In genomic region chr13:90967422-90967821, GRCm38 (mm10) we compare ENCODE assay signal across 8 mouse cellular contexts. TPM values are rescaled to one million over a fixed set of nuclear protein-coding genes. Genes with fewer than 3 reads are reported as not detected.
DNase-seq lines count a peak whose midpoint lies in the region; ATAC-seq and TF ChIP-seq lines count a peak whose summit lies in the region.

No protein-coding gene starts in this region.

- H3K27me3 ChIP-seq in heart, embryonic 12.5 days (replicated peaks) = no peaks in the 10 kb centered on the region
- no peaks in the 10 kb centered on the region for H3K27me3 ChIP-seq in midbrain, embryonic 14.5 days (ENCODE audit: control insufficient read depth, insufficient read depth, low read length)
- H3K27me3 ChIP-seq in spleen, adult 2 months (ENCODE audit: control insufficient read depth, insufficient read depth, low read length) = no peaks in the 10 kb centered on the region; the same call in 1 of the 2 replicates

- H3K9ac ChIP-seq in heart, embryonic 12.5 days = no peak overlapping the region
- H3K9ac ChIP-seq in midbrain, embryonic 14.5 days (replicated peaks; ENCODE audit: low read length) = no peak overlapping the region

- intact Hi-C loops in gastrocnemius, postnatal 14 days (cut with DNase I; ENCODE audit: low total_unique reads) = loop anchor here (5.0 to 10.0 kb wide), 2 partner anchors 125 to 677 kb away; no protein-coding TSS in a partner anchor
- intact Hi-C loops in left cerebral cortex, postnatal 36 days (cut with DNase I) = loop anchor here (2.0 to 10.0 kb wide), 4 partner anchors 125 to 677 kb away; partner anchors contain the start of gene Ssbp2

- H3K36me3 ChIP-seq in heart, embryonic 12.5 days = no peaks in the 10 kb centered on the region
- no peaks in the 10 kb centered on the region for H3K36me3 ChIP-seq in midbrain, embryonic 14.5 days (ENCODE audit: control insufficient read depth, insufficient read depth, low read length)
- no peaks in the 10 kb centered on the region for H3K36me3 ChIP-seq in spleen, adult 2 months (ENCODE audit: control insufficient read depth, insufficient read depth, low read length)

- peak; percentile 95 for DNase-seq in heart, adult 11 months
- DNase-seq in gastrocnemius, postnatal 14 days = peak; percentile 81
- peak; percentile 68 for DNase-seq in kidney, adult 11 months
- DNase-seq in left cerebral cortex, postnatal 36 days (ENCODE audit: low spot score in 2 of 2) = peak; percentile 80 to 84
- DNase-seq in midbrain, embryonic 14.5 days = peak; percentile 90
- peak; percentile 26 to 58 for DNase-seq in spleen, adult 2 months (ENCODE audit: low read depth in 1 of 2, low spot score in 2 of 2)

- H3K4me3 ChIP-seq in heart, embryonic 12.5 days = no peak overlapping the region
- no peak overlapping the region for H3K4me3 ChIP-seq in midbrain, embryonic 14.5 days (replicated peaks; ENCODE audit: low read depth, low read length)
- no peak overlapping the region for H3K4me3 ChIP-seq in spleen, adult 2 months (ENCODE audit: extremely low read depth, insufficient read depth, insufficient read length)

- peak; percentile 59; the same call in 1 of the 2 replicates for TF ChIP-seq CTCF in spleen, adult 2 months (IDR thresholded peaks at IDR 0.05; ENCODE audit: extremely low read depth, insufficient read depth, insufficient read length, insufficient replicate concordance)

- no peak overlapping the region for H3K4me2 ChIP-seq in heart, embryonic 12.5 days
- H3K4me2 ChIP-seq in midbrain, embryonic 14.5 days (ENCODE audit: low read length) = no peak overlapping the region

- ATAC-seq in heart, embryonic 12.5 days (ENCODE audit: insufficient number of reproducible peaks, low FRiP score) = no peak
- peak; percentile 100 for ATAC-seq in common myeloid progenitor, adult 5-6 weeks (replicated peaks; ENCODE audit: low read depth, poor library complexity, severe bottlenecking)
- peak; percentile 88 for ATAC-seq in midbrain, embryonic 14.5 days (ENCODE audit: low FRiP score, low TSS enrichment)

- H3K27ac ChIP-seq in heart, embryonic 12.5 days (ENCODE audit: poor library complexity, severe bottlenecking) = no peak overlapping the region
- no peak overlapping the region for H3K27ac ChIP-seq in midbrain, embryonic 14.5 days (replicated peaks; ENCODE audit: low read depth, low read length)
- no peak overlapping the region for H3K27ac ChIP-seq in spleen, adult 2 months (ENCODE audit: insufficient read depth, low read length)

- H3K4me1 ChIP-seq in heart, embryonic 12.5 days (replicated peaks) = peaks cover 17% of the 10 kb centered on the region
- 0 out of 2 replicates have a peak, but pooled peaks cover 3% of the 10 kb centered on the region for H3K4me1 ChIP-seq in midbrain, embryonic 14.5 days (ENCODE audit: control insufficient read depth, insufficient read depth, low read length)
- no peaks in the 10 kb centered on the region for H3K4me1 ChIP-seq in spleen, adult 2 months (ENCODE audit: control insufficient read depth, insufficient read depth, insufficient read length)

- 6% methylated on average over 4 of the region's 4 CpGs for WGBS in heart, embryonic 12.5 days
- WGBS in midbrain, embryonic 14.5 days = 3% methylated on average over 4 of the region's 4 CpGs
- 4% methylated on average over 4 of the region's 4 CpGs for WGBS in spleen, adult 2 months

- no peak for TF ChIP-seq POLR2A in spleen, adult 2 months (IDR thresholded peaks at IDR 0.05; ENCODE audit: low read depth, low read length)

- no peaks in the 10 kb centered on the region for H3K9me3 ChIP-seq in heart, embryonic 12.5 days (replicated peaks)
- no peaks in the 10 kb centered on the region for H3K9me3 ChIP-seq in midbrain, embryonic 14.5 days (ENCODE audit: control insufficient read depth, low read length)

RNA-seq across cellular contexts. Expression of gene Rps23, which starts 44.7 kb away (rescaled TPM):
- 178 and 179 TPM in 2 replicates for polyA plus RNA-seq in heart, embryonic 12.5 days (2016; fragmentation: Nextera tagmentation; extraction: Ambion mirVana)
- total RNA-seq in common myeloid progenitor, adult 5-6 weeks (2017) = 1,609 and 2,545 TPM in 2 replicates
- 100 to 1,000 TPM; 256 TPM for total RNA-seq in gastrocnemius, postnatal 14 days (2021)
- 100 to 1,000 TPM; 190 to 200 TPM for total RNA-seq in left cerebral cortex, postnatal 36 days (2021)
- polyA plus RNA-seq in midbrain, embryonic 14.5 days (2014; fragmentation: Nextera tagmentation; extraction: Ambion mirVana) = 160 TPM in 2 replicates
- polyA plus RNA-seq in spleen, adult 2 months (2012; rRNA removed) = 192 and 246 TPM in 2 replicates

Comparison
In these comparisons a context has a peak if more than half of its experiments do, and no peak if none do; other contexts are left out.
1. DNase-seq: peak in every context shown above with its lines; median percentile 95 in heart, adult 11 months; 90 in midbrain, embryonic 14.5 days; 82 in left cerebral cortex, postnatal 36 days; 81 in gastrocnemius, postnatal 14 days; 68 in kidney, adult 11 months; 42 in spleen, adult 2 months.